Mouse (Mus musculus): Measurements from ENCODE around the gene Tas2r134. TPM values are rescaled to one million over a fixed set of nuclear protein-coding genes. Genes with fewer than 3 reads are reported as not detected.

The Tas2r134 gene
- polyA plus RNA-seq, 1 experiment from 2014 or later = not detected

- no peaks in the 10 kb centered on the region for H3K36me3 ChIP-seq
- H3K27ac ChIP-seq (replicated peaks) = no peak overlapping the region
- H3K9ac ChIP-seq = no peak overlapping the region
- H3K27me3 ChIP-seq = no peaks in the 10 kb centered on the region
- no peak overlapping the region for H3K4me2 ChIP-seq
- no peaks in the 10 kb centered on the region for H3K9me3 ChIP-seq
- H3K4me3 ChIP-seq = no peak overlapping the region
- 0 out of 2 replicates have a peak, but pooled peaks cover 3% of the 10 kb centered on the region for H3K4me1 ChIP-seq (replicated peaks)
- 90% methylated on average over 2 of the region's 2 CpGs for WGBS
- ATAC-seq (ENCODE audit: low read depth) = no peak
Observed at GRCm38 (mm10) chr2:51674321-51674720, 47.0 kb downstream of the Tas2r134 start.

All from neural tube, embryonic 13.5 days (tissue).